ENCODE assay signal across 8 mouse cellular contexts in genomic region chr10:19933511-19934383, GRCm38 (mm10). TPM values are rescaled to one million over a fixed set of nuclear protein-coding genes. Genes with fewer than 3 reads are reported as not detected.
A peak's percentile ranks its signal among the peaks of the same experiment; 100 is the strongest.
DNase-seq lines count a peak whose midpoint lies in the region; ATAC-seq and TF ChIP-seq lines count a peak whose summit lies in the region.

No protein-coding gene starts in this region.

- peak; percentile 78 for TF ChIP-seq CTCF in heart, adult 2 months (IDR thresholded peaks at IDR 0.05)
- TF ChIP-seq CTCF in kidney, adult 2 months (conservative IDR thresholded peaks at IDR 0.05; ENCODE audit: insufficient read depth, insufficient read length, low read depth, low read length), result peak; percentile 55

- H3K4me1 ChIP-seq in embryonic facial prominence, embryonic 10.5 days, result peaks cover 36% of the 10 kb centered on the region
- H3K4me1 ChIP-seq in heart, adult 2 months (ENCODE audit: control insufficient read depth, insufficient read depth, low read length), result peaks cover 9% of the 10 kb centered on the region
- peaks cover 17% of the 10 kb centered on the region for H3K4me1 ChIP-seq in kidney, adult 2 months (ENCODE audit: control insufficient read depth, insufficient read depth, low read length)
- H3K4me1 ChIP-seq in limb, embryonic 11.5 days (ENCODE audit: control insufficient read depth, insufficient read depth, low read length), result no peaks in the 10 kb centered on the region
- H3K4me1 ChIP-seq in midbrain, embryonic 12.5 days, result peaks cover 8% of the 10 kb centered on the region

- ATAC-seq in limb, embryonic 11.5 days (ENCODE audit: insufficient number of reproducible peaks, low FRiP score, low TSS enrichment, low read depth), result peak; percentile 82; the same call in 1 of the 2 replicates
- ATAC-seq in midbrain, embryonic 12.5 days (ENCODE audit: low FRiP score, low read depth), result peak; percentile 85

- H3K9me3 ChIP-seq in embryonic facial prominence, embryonic 10.5 days, result no peaks in the 10 kb centered on the region
- no peaks in the 10 kb centered on the region for H3K9me3 ChIP-seq in limb, embryonic 11.5 days (ENCODE audit: control insufficient read depth, low read length)
- no peaks in the 10 kb centered on the region for H3K9me3 ChIP-seq in midbrain, embryonic 12.5 days

- no peaks in the 10 kb centered on the region for H3K36me3 ChIP-seq in embryonic facial prominence, embryonic 10.5 days (replicated peaks)
- H3K36me3 ChIP-seq in heart, adult 2 months (ENCODE audit: control insufficient read depth, insufficient read depth, low read length), result peaks cover 8% of the 10 kb centered on the region; the same call in 1 of the 2 replicates
- H3K36me3 ChIP-seq in kidney, adult 2 months (ENCODE audit: control insufficient read depth, insufficient read depth, low read length), result no peaks in the 10 kb centered on the region
- no peaks in the 10 kb centered on the region for H3K36me3 ChIP-seq in limb, embryonic 11.5 days (ENCODE audit: control insufficient read depth, insufficient read depth, low read length)
- H3K36me3 ChIP-seq in midbrain, embryonic 12.5 days, result no peaks in the 10 kb centered on the region

- peak; percentile 44 for TF ChIP-seq POLR2A in heart, adult 2 months (IDR thresholded peaks at IDR 0.05; ENCODE audit: insufficient read depth, low read depth, low read length)
- peak; percentile 21 for TF ChIP-seq POLR2A in kidney, adult 2 months (IDR thresholded peaks at IDR 0.05; ENCODE audit: low read depth, low read length)

- H3K79me2 ChIP-seq in heart, adult 2 months (replicated peaks; ENCODE audit: control insufficient read depth, insufficient read depth, low read length), result 0 out of 2 replicates have a peak, but pooled peaks cover 2% of the 10 kb centered on the region

- intact Hi-C loops in heart, adult 2 months (cut with DNase I), result loop anchor here (1.0 to 2.0 kb wide), 5 partner anchors 23 to 190 kb away; partner anchors contain the start of gene Pex7

- peak overlapping the region; percentile 99 for H3K9ac ChIP-seq in heart, adult 2 months (ENCODE audit: low read depth, low read length)
- H3K9ac ChIP-seq in limb, embryonic 11.5 days (ENCODE audit: low read length), result peak overlapping the region; percentile 72
- peak overlapping the region; percentile 66 for H3K9ac ChIP-seq in midbrain, embryonic 12.5 days (replicated peaks)

- peak; percentile 91 to 97 for DNase-seq in adrenal gland, adult (ENCODE audit: inconsistent age in 2 of 2, low spot score in 1 of 2)
- DNase-seq in embryonic facial prominence, embryonic 10.5 days (ENCODE audit: low spot score), result peak; percentile 82
- peak; percentile 90 to 94 for DNase-seq in heart, adult 2 months
- peak; percentile 94 for DNase-seq in kidney, adult 2 months
- peak; percentile 81 for DNase-seq in limb, embryonic 11.5 days (ENCODE audit: low spot score)
- peak; percentile 66 for DNase-seq in right cerebral cortex, postnatal 4 days
- DNase-seq in yolk sac, embryonic 10.5 days (ENCODE audit: low spot score), result peak; percentile 82

- WGBS in embryonic facial prominence, embryonic 10.5 days, result under 1% methylated on average over 97 of the region's 97 CpGs
- WGBS in heart, adult 2 months, result under 1% methylated on average over 97 of the region's 97 CpGs
- under 1% methylated on average over 97 of the region's 97 CpGs for WGBS in kidney, adult 2 months
- WGBS in limb, embryonic 11.5 days, result under 1% methylated on average over 73 of the region's 97 CpGs
- under 1% methylated on average over 73 of the region's 97 CpGs for WGBS in midbrain, embryonic 12.5 days

- H3K4me2 ChIP-seq in limb, embryonic 11.5 days (ENCODE audit: low read depth, severe bottlenecking), result peak overlapping the region; percentile 85
- peak overlapping the region; percentile 73 for H3K4me2 ChIP-seq in midbrain, embryonic 12.5 days (replicated peaks)

- H3K4me3 ChIP-seq in embryonic facial prominence, embryonic 10.5 days, result peak overlapping the region; percentile 73
- peak overlapping the region; percentile 72 for H3K4me3 ChIP-seq in heart, adult 2 months
- H3K4me3 ChIP-seq in kidney, adult 2 months (ENCODE audit: insufficient read depth, low read depth, low read length), result peak overlapping the region; percentile 63
- peak overlapping the region; percentile 64 for H3K4me3 ChIP-seq in limb, embryonic 11.5 days (ENCODE audit: low read depth, low read length)
- peak overlapping the region; percentile 67 for H3K4me3 ChIP-seq in midbrain, embryonic 12.5 days

- TF ChIP-seq EP300 in heart, adult 2 months (IDR thresholded peaks at IDR 0.05; ENCODE audit: insufficient read depth, low read depth, low read length), result no peak

- H3K27ac ChIP-seq in embryonic facial prominence, embryonic 10.5 days (replicated peaks), result peak overlapping the region; percentile 82
- peak overlapping the region; percentile 91 for H3K27ac ChIP-seq in heart, adult 2 months
- H3K27ac ChIP-seq in kidney, adult 2 months (ENCODE audit: insufficient read depth, low read depth, low read length), result peak overlapping the region; percentile 85
- no peak overlapping the region for H3K27ac ChIP-seq in limb, embryonic 11.5 days (replicated peaks; ENCODE audit: low read depth, low read length)
- H3K27ac ChIP-seq in midbrain, embryonic 12.5 days (replicated peaks), result 0 out of 2 replicates have a peak overlapping the region, but pooled peaks have one; percentile 30

- peaks cover 53% of the 10 kb centered on the region for H3K27me3 ChIP-seq in embryonic facial prominence, embryonic 10.5 days (replicated peaks; ENCODE audit: low read depth, poor library complexity, severe bottlenecking)
- no peaks in the 10 kb centered on the region for H3K27me3 ChIP-seq in heart, adult 2 months (ENCODE audit: control insufficient read depth, insufficient read depth, low read length)
- H3K27me3 ChIP-seq in kidney, adult 2 months (replicated peaks; ENCODE audit: control insufficient read depth, insufficient read depth, low read length), result no peaks in the 10 kb centered on the region
- H3K27me3 ChIP-seq in limb, embryonic 11.5 days (ENCODE audit: control insufficient read depth, insufficient read depth, low read length), result 0 out of 2 replicates have a peak, but pooled peaks cover 7% of the 10 kb centered on the region
- peaks cover 59% of the 10 kb centered on the region for H3K27me3 ChIP-seq in midbrain, embryonic 12.5 days

RNA-seq across cellular contexts. Expression of gene Map3k5, which starts 0.5 kb away (rescaled TPM):
- polyA plus RNA-seq in embryonic facial prominence, embryonic 10.5 days (2016; fragmentation: Nextera tagmentation; extraction: Ambion mirVana), result 0.86 and 1.4 TPM in 2 replicates
- total RNA-seq in heart, adult 2 months (2021), result 10 to 100 TPM; 42.6 to 45.3 TPM
- 7.6 and 11.9 TPM in 2 replicates for polyA plus RNA-seq in heart, adult 2 months (2012; rRNA removed)
- polyA plus RNA-seq in kidney, adult 2 months (2012; rRNA removed), result 9.0 and 11.3 TPM in 2 replicates
- polyA plus RNA-seq in limb, embryonic 11.5 days (2014; fragmentation: Nextera tagmentation; extraction: Ambion mirVana), result 0.99 and 1.1 TPM in 2 replicates
- 0.48 and 0.82 TPM in 2 replicates for polyA plus RNA-seq in midbrain, embryonic 12.5 days (2016; fragmentation: Nextera tagmentation; extraction: Ambion mirVana)

RNA-seq across cellular contexts. Expression of gene Pex7, which starts 26.3 kb away (rescaled TPM):
- polyA plus RNA-seq in embryonic facial prominence, embryonic 10.5 days (2016; fragmentation: Nextera tagmentation; extraction: Ambion mirVana), result 22.6 and 24.8 TPM in 2 replicates
- total RNA-seq in heart, adult 2 months (2021), result 10 to 100 TPM; 32.5 to 32.8 TPM
- polyA plus RNA-seq in heart, adult 2 months (2012; rRNA removed), result 37.6 and 59.0 TPM in 2 replicates
- polyA plus RNA-seq in kidney, adult 2 months (2012; rRNA removed), result 87.4 and 90.9 TPM in 2 replicates
- polyA plus RNA-seq in limb, embryonic 11.5 days (2014; fragmentation: Nextera tagmentation; extraction: Ambion mirVana), result 18.0 and 23.3 TPM in 2 replicates
- 26.8 and 29.8 TPM in 2 replicates for polyA plus RNA-seq in midbrain, embryonic 12.5 days (2016; fragmentation: Nextera tagmentation; extraction: Ambion mirVana)
